Mouse (Mus musculus): ENCODE results near the gene Grsf1. TPM values are rescaled to one million over a fixed set of nuclear protein-coding genes. Genes with fewer than 3 reads are reported as not detected.

Gene Grsf1
- polyA plus RNA-seq, 1 experiment from 2014 or later: 101 TPM

GRCm38 (mm10) chr5:88711618-88712224, 35.8 kb upstream of the Grsf1 start:
- Histone ChIP-seq H3K9ac (ENCODE audit: low read length) (no peak overlapping the region), H3K36me3 (ENCODE audit: control insufficient read depth, insufficient read depth, low read length) (no peaks in the 10 kb centered on the region), H3K4me1 (replicated peaks; ENCODE audit: control insufficient read depth, insufficient read depth, low read length) (no peaks in the 10 kb centered on the region; the same call in 1 of the 2 replicates), H3K27ac (ENCODE audit: low read depth, low read length) (no peak overlapping the region), H3K4me2 (ENCODE audit: low read depth, low read length, severe bottlenecking) (no peak overlapping the region), H3K4me3 (ENCODE audit: low read depth, low read length) (no peak overlapping the region), H3K9me3 (ENCODE audit: control insufficient read depth, low read length) (no peaks in the 10 kb centered on the region), H3K27me3 (ENCODE audit: control insufficient read depth, insufficient read depth, low read length) (no peaks in the 10 kb centered on the region)
- ATAC-seq (replicated peaks; ENCODE audit: low FRiP score) (peak; percentile 45), DNase-seq (ENCODE audit: low spot score) (no peak)
- 21% methylated on average over 10 of the region's 10 CpGs for WGBS

GRCm38 (mm10) chr5:88711128-88711527, 35.2 kb upstream of the Grsf1 start:
- Histone ChIP-seq H3K4me1 (replicated peaks; ENCODE audit: control insufficient read depth, insufficient read depth, low read length) (no peaks in the 10 kb centered on the region; the same call in 1 of the 2 replicates), H3K27me3 (ENCODE audit: control insufficient read depth, insufficient read depth, low read length) (no peaks in the 10 kb centered on the region), H3K36me3 (ENCODE audit: control insufficient read depth, insufficient read depth, low read length) (no peaks in the 10 kb centered on the region), H3K4me2 (ENCODE audit: low read depth, low read length, severe bottlenecking) (no peak overlapping the region), H3K4me3 (ENCODE audit: low read depth, low read length) (no peak overlapping the region), H3K27ac (ENCODE audit: low read depth, low read length) (no peak overlapping the region), H3K9ac (ENCODE audit: low read length) (no peak overlapping the region), H3K9me3 (ENCODE audit: control insufficient read depth, low read length) (no peaks in the 10 kb centered on the region)
- ATAC-seq (replicated peaks; ENCODE audit: low FRiP score): peak; percentile 82
- peak; percentile 55 for DNase-seq (ENCODE audit: low spot score)

- DNase-seq (ENCODE audit: low spot score) (no peak), ATAC-seq (replicated peaks; ENCODE audit: low FRiP score) (no peak)
- Histone ChIP-seq H3K9me3 (ENCODE audit: control insufficient read depth, low read length) (no peaks in the 10 kb centered on the region), H3K4me2 (ENCODE audit: low read depth, low read length, severe bottlenecking) (no peak overlapping the region), H3K36me3 (ENCODE audit: control insufficient read depth, insufficient read depth, low read length) (no peaks in the 10 kb centered on the region), H3K4me1 (replicated peaks; ENCODE audit: control insufficient read depth, insufficient read depth, low read length) (no peaks in the 10 kb centered on the region), H3K27ac (ENCODE audit: low read depth, low read length) (no peak overlapping the region), H3K27me3 (ENCODE audit: control insufficient read depth, insufficient read depth, low read length) (no peaks in the 10 kb centered on the region), H3K4me3 (ENCODE audit: low read depth, low read length) (no peak overlapping the region), H3K9ac (ENCODE audit: low read length) (no peak overlapping the region)
- WGBS: 84% methylated on average over 4 of the region's 4 CpGs
Measured at GRCm38 (mm10) chr5:88703551-88703950, 27.6 kb upstream of the Grsf1 start.

- Histone ChIP-seq H3K9me3 (ENCODE audit: control insufficient read depth, low read length) (no peaks in the 10 kb centered on the region), H3K9ac (ENCODE audit: low read length) (no peak overlapping the region), H3K4me1 (replicated peaks; ENCODE audit: control insufficient read depth, insufficient read depth, low read length) (no peaks in the 10 kb centered on the region), H3K4me2 (ENCODE audit: low read depth, low read length, severe bottlenecking) (no peak overlapping the region), H3K27me3 (ENCODE audit: control insufficient read depth, insufficient read depth, low read length) (no peaks in the 10 kb centered on the region), H3K27ac (ENCODE audit: low read depth, low read length) (no peak overlapping the region), H3K36me3 (ENCODE audit: control insufficient read depth, insufficient read depth, low read length) (no peaks in the 10 kb centered on the region), H3K4me3 (ENCODE audit: low read depth, low read length) (no peak overlapping the region)
- DNase-seq (ENCODE audit: low spot score): no peak
- ATAC-seq (replicated peaks; ENCODE audit: low FRiP score): no peak
- WGBS: 83% methylated on average over 4 of the region's 4 CpGs
Measured at GRCm38 (mm10) chr5:88702041-88702440, 26.1 kb upstream of the Grsf1 start.

GRCm38 (mm10) chr5:88699251-88699913, 23.4 kb upstream of the Grsf1 start:
- H3K27me3 ChIP-seq (ENCODE audit: control insufficient read depth, insufficient read depth, low read length): no peaks in the 10 kb centered on the region
- ATAC-seq (replicated peaks; ENCODE audit: low FRiP score): no peak
- 73% methylated on average over 4 of the region's 4 CpGs for WGBS

GRCm38 (mm10) chr5:88697291-88697690, 21.3 kb upstream of the Grsf1 start:
- Histone ChIP-seq H3K9me3 (ENCODE audit: control insufficient read depth, low read length) (no peaks in the 10 kb centered on the region), H3K4me1 (replicated peaks; ENCODE audit: control insufficient read depth, insufficient read depth, low read length) (no peaks in the 10 kb centered on the region), H3K36me3 (ENCODE audit: control insufficient read depth, insufficient read depth, low read length) (no peaks in the 10 kb centered on the region), H3K27me3 (ENCODE audit: control insufficient read depth, insufficient read depth, low read length) (no peaks in the 10 kb centered on the region), H3K27ac (ENCODE audit: low read depth, low read length) (no peak overlapping the region), H3K9ac (ENCODE audit: low read length) (no peak overlapping the region), H3K4me3 (ENCODE audit: low read depth, low read length) (no peak overlapping the region), H3K4me2 (ENCODE audit: low read depth, low read length, severe bottlenecking) (no peak overlapping the region)
- DNase-seq (ENCODE audit: low spot score) (no peak), ATAC-seq (replicated peaks; ENCODE audit: low FRiP score) (peak; percentile 33; the same call in 1 of the 2 replicates)
- WGBS: 87% methylated on average over 5 of the region's 5 CpGs

More at GRCm38 (mm10) chr5:88699251-88699913, 23.4 kb upstream of the Grsf1 start:
- Histone ChIP-seq H3K4me3 (ENCODE audit: low read depth, low read length) (no peak overlapping the region), H3K9ac (ENCODE audit: low read length) (no peak overlapping the region), H3K27ac (ENCODE audit: low read depth, low read length) (no peak overlapping the region), H3K4me2 (ENCODE audit: low read depth, low read length, severe bottlenecking) (no peak overlapping the region), H3K4me1 (replicated peaks; ENCODE audit: control insufficient read depth, insufficient read depth, low read length) (no peaks in the 10 kb centered on the region), H3K36me3 (ENCODE audit: control insufficient read depth, insufficient read depth, low read length) (no peaks in the 10 kb centered on the region), H3K9me3 (ENCODE audit: control insufficient read depth, low read length) (no peaks in the 10 kb centered on the region)
- no peak for DNase-seq (ENCODE audit: low spot score)

GRCm38 (mm10) chr5:88693057-88693456, 17.1 kb upstream of the Grsf1 start:
- H3K4me2 ChIP-seq (ENCODE audit: low read depth, low read length, severe bottlenecking): no peak overlapping the region
- no peaks in the 10 kb centered on the region for H3K27me3 ChIP-seq (ENCODE audit: control insufficient read depth, insufficient read depth, low read length)
- ATAC-seq (replicated peaks; ENCODE audit: low FRiP score) (no peak), DNase-seq (ENCODE audit: low spot score) (no peak)
- no peaks in the 10 kb centered on the region for H3K9me3 ChIP-seq (ENCODE audit: control insufficient read depth, low read length)
- H3K36me3 ChIP-seq (ENCODE audit: control insufficient read depth, insufficient read depth, low read length): no peaks in the 10 kb centered on the region
- no peaks in the 10 kb centered on the region for H3K4me1 ChIP-seq (replicated peaks; ENCODE audit: control insufficient read depth, insufficient read depth, low read length)
- no peak overlapping the region for H3K4me3 ChIP-seq (ENCODE audit: low read depth, low read length)
- no peak overlapping the region for H3K27ac ChIP-seq (ENCODE audit: low read depth, low read length)
- H3K9ac ChIP-seq (ENCODE audit: low read length): no peak overlapping the region

GRCm38 (mm10) chr5:88692586-88692985, 16.6 kb upstream of the Grsf1 start:
- ATAC-seq (replicated peaks; ENCODE audit: low FRiP score): no peak
- no peak overlapping the region for H3K27ac ChIP-seq (ENCODE audit: low read depth, low read length)
- DNase-seq (ENCODE audit: low spot score): no peak
- H3K4me1 ChIP-seq (replicated peaks; ENCODE audit: control insufficient read depth, insufficient read depth, low read length): no peaks in the 10 kb centered on the region
- H3K36me3 ChIP-seq (ENCODE audit: control insufficient read depth, insufficient read depth, low read length): no peaks in the 10 kb centered on the region
- no peak overlapping the region for H3K4me2 ChIP-seq (ENCODE audit: low read depth, low read length, severe bottlenecking)
- no peak overlapping the region for H3K4me3 ChIP-seq (ENCODE audit: low read depth, low read length)
- H3K27me3 ChIP-seq (ENCODE audit: control insufficient read depth, insufficient read depth, low read length): no peaks in the 10 kb centered on the region
- WGBS: 84% methylated on average over 4 of the region's 4 CpGs
- no peaks in the 10 kb centered on the region for H3K9me3 ChIP-seq (ENCODE audit: control insufficient read depth, low read length)
- H3K9ac ChIP-seq (ENCODE audit: low read length): no peak overlapping the region
